Mouse (Mus musculus): ENCODE results near the gene Syt14. TPM values are rescaled to one million over a fixed set of nuclear protein-coding genes. Genes with fewer than 3 reads are reported as not detected.

Syt14 gene
- total and polyA plus RNA-seq, 2 experiments from 2014 or later, result 5.6 to 11.8 TPM

DNA sequence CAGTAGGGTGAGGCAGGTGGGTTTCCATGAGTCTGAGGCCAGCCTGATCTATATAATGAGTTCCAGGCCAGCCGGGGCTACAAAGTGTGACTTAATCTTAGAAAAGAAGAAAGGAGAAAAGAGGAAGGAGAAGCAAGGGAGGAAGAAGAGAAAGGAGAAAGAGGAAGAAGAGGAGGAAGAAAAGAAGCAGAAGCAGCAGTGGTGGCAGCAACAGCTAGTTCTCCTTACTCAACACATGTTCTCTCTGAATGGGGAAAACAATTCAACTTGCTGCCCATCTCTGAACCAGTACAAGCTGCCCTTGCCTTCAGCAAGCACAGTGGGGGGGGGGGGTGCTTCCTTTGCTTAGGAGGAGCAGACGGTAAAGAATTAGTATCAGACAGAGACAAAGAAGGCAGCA is 96.5 kb downstream of the Syt14 start:
- DNase-seq (ENCODE audit: low spot score) (no peak), ATAC-seq (ENCODE audit: low FRiP score) (no peak)
- Histone ChIP-seq H3K4me1 (ENCODE audit: insufficient read depth, low read length) (no peaks in the 10 kb centered on the region), H3K27ac (ENCODE audit: low read depth, low read length) (no peak overlapping the region), H3K36me3 (ENCODE audit: insufficient read depth, low read length) (no peaks in the 10 kb centered on the region), H3K9ac (replicated peaks; ENCODE audit: low read length, poor library complexity, severe bottlenecking) (no peak overlapping the region), H3K4me3 (ENCODE audit: low read depth, low read length) (no peak overlapping the region), H3K27me3 (ENCODE audit: insufficient read depth, low read length) (no peaks in the 10 kb centered on the region), H3K4me2 (ENCODE audit: low read depth, low read length, poor library complexity, severe bottlenecking) (no peak overlapping the region), H3K9me3 (ENCODE audit: low read length) (no peaks in the 10 kb centered on the region)
- no peak for TF ChIP-seq CTCF (IDR thresholded peaks at IDR 0.05)
- WGBS, result 47% methylated on average over 2 of the region's 2 CpGs

DNA sequence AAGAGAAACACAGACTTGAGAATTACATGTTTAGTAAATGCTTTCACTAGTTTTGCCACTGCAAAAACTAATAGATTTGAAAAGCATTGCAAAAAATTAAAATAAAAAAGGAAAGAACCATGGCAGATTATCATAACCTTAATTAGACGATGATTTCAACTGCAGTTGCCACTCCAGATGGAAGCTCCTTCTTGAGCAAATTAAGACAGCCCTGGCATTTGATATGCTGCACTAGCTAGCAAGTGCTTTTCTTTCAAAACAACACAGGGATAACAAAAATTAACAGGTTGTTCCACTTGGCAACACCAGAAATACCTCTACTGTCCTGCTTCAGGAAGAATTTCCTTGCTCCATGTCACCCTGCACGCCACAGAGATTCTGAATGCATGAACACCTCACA is 97.6 kb downstream of the Syt14 start:
- no peak overlapping the region for H3K4me2 ChIP-seq (ENCODE audit: low read depth, low read length, poor library complexity, severe bottlenecking)
- TF ChIP-seq CTCF (IDR thresholded peaks at IDR 0.05), result no peak
- H3K36me3 ChIP-seq (ENCODE audit: insufficient read depth, low read length), result no peaks in the 10 kb centered on the region
- no peak for ATAC-seq (ENCODE audit: low FRiP score)
- WGBS, result 92% methylated on average over 2 of the region's 2 CpGs
- H3K4me3 ChIP-seq (ENCODE audit: low read depth, low read length), result no peak overlapping the region
- H3K9me3 ChIP-seq (ENCODE audit: low read length), result no peaks in the 10 kb centered on the region
- H3K9ac ChIP-seq (replicated peaks; ENCODE audit: low read length, poor library complexity, severe bottlenecking), result no peak overlapping the region
- no peak overlapping the region for H3K27ac ChIP-seq (ENCODE audit: low read depth, low read length)
- H3K27me3 ChIP-seq (ENCODE audit: insufficient read depth, low read length), result no peaks in the 10 kb centered on the region
- no peaks in the 10 kb centered on the region for H3K4me1 ChIP-seq (ENCODE audit: insufficient read depth, low read length)
- no peak for DNase-seq (ENCODE audit: low spot score)

DNA sequence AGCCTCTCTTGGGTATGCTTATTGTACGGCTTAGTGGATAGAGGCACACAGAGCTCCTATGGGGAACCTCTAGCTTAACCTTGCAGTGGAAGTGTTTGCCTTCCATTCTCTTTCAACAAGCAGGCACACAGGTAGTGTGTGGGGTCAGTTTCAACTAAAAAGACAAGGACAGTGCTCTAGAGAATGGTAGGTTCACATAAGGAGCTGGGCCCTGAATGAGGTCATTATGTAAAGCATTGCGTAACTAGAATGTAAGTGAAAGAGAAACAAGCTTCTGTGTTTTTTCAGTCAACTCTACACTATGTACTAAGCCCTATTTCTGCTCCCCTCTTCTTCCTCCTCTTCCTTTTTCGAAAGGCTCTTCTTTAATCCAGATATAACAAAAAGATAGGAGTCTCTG is 103.8 kb downstream of the Syt14 start:
- 90% methylated on average over 3 of the region's 3 CpGs for WGBS
- Histone ChIP-seq H3K27ac (ENCODE audit: low read depth, low read length) (no peak overlapping the region), H3K9me3 (ENCODE audit: low read length) (no peaks in the 10 kb centered on the region), H3K27me3 (ENCODE audit: insufficient read depth, low read length) (no peaks in the 10 kb centered on the region), H3K9ac (replicated peaks; ENCODE audit: low read length, poor library complexity, severe bottlenecking) (no peak overlapping the region), H3K4me1 (ENCODE audit: insufficient read depth, low read length) (no peaks in the 10 kb centered on the region), H3K4me3 (ENCODE audit: low read depth, low read length) (no peak overlapping the region), H3K4me2 (ENCODE audit: low read depth, low read length, poor library complexity, severe bottlenecking) (no peak overlapping the region), H3K36me3 (ENCODE audit: insufficient read depth, low read length) (no peaks in the 10 kb centered on the region)
- TF ChIP-seq CTCF (IDR thresholded peaks at IDR 0.05), result no peak
- DNase-seq (ENCODE audit: low spot score), result no peak
- ATAC-seq (ENCODE audit: low FRiP score), result no peak

DNA sequence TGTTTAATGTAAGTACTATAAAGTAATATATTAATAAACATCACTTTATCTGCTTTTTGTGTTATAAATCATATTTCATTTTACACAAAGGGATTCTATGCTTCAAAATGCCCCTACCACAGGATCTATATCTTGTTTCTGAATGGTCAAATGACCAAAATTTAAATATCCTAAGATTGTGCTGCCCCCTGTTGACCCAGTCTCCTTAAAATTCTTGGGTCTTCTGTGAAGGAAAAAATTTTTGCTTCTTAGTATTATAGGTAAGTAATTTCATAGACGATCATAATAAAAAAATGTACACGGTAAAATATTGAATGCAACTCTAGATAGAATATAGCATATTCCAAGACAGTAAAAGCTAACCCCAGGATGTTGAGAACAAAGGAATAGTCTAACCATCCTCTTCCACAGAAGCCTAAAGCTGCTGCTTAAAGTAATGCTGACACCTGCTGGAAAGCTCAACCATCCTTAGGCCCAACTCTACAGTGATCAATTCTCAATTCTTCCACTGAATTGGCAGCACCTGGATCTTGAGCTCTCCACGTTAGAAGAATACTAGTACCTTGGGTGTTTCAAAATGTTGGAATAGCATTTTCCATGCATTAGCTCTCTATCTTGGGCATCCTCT is 123.4 kb downstream of the Syt14 start:
- no peaks in the 10 kb centered on the region for H3K4me1 ChIP-seq (ENCODE audit: insufficient read depth, low read length)
- WGBS, result 65% methylated on average over 3 of the region's 3 CpGs
- no peaks in the 10 kb centered on the region for H3K36me3 ChIP-seq (ENCODE audit: insufficient read depth, low read length)
- no peak overlapping the region for H3K27ac ChIP-seq (ENCODE audit: low read depth, low read length)
- peak; percentile 60 for TF ChIP-seq CTCF (IDR thresholded peaks at IDR 0.05)
- H3K4me3 ChIP-seq (ENCODE audit: low read depth, low read length), result no peak overlapping the region
- no peak overlapping the region for H3K4me2 ChIP-seq (ENCODE audit: low read depth, low read length, poor library complexity, severe bottlenecking)
- H3K9me3 ChIP-seq (ENCODE audit: low read length), result no peaks in the 10 kb centered on the region
- ATAC-seq (ENCODE audit: low FRiP score), result no peak
- peak; percentile 42 for DNase-seq (ENCODE audit: low spot score)
- no peak overlapping the region for H3K9ac ChIP-seq (replicated peaks; ENCODE audit: low read length, poor library complexity, severe bottlenecking)
- no peaks in the 10 kb centered on the region for H3K27me3 ChIP-seq (ENCODE audit: insufficient read depth, low read length)

DNA sequence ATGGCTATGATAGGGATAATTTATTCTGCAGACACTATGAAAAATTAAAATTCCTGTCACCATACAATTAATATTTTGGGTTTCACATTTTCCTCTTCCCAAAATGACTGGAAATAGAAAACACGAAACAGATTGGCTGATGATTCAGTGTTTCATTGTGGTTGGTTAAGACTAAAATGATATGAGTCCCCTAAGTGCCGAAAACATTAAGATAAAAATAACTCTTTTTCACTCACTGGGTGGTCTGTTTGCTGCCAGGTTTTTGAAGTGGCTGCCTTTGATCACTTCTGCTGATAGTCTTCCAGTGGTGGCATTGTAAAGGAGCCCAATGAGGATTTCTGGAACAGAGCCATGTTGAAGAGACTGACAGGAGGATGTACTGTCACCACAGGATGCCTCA is 134.1 kb downstream of the Syt14 start:
- DNase-seq (ENCODE audit: low spot score), result no peak
- Histone ChIP-seq H3K9me3 (ENCODE audit: low read length) (no peaks in the 10 kb centered on the region), H3K4me3 (ENCODE audit: low read depth, low read length) (no peak overlapping the region), H3K9ac (replicated peaks; ENCODE audit: low read length, poor library complexity, severe bottlenecking) (no peak overlapping the region), H3K4me2 (ENCODE audit: low read depth, low read length, poor library complexity, severe bottlenecking) (no peak overlapping the region), H3K27ac (ENCODE audit: low read depth, low read length) (no peak overlapping the region), H3K36me3 (ENCODE audit: insufficient read depth, low read length) (peaks cover 3% of the 10 kb centered on the region), H3K4me1 (ENCODE audit: insufficient read depth, low read length) (no peaks in the 10 kb centered on the region), H3K27me3 (ENCODE audit: insufficient read depth, low read length) (no peaks in the 10 kb centered on the region)
- WGBS, result 62% methylated on average over 2 of the region's 2 CpGs
- TF ChIP-seq CTCF (IDR thresholded peaks at IDR 0.05), result no peak
- ATAC-seq (ENCODE audit: low FRiP score), result no peak

DNA sequence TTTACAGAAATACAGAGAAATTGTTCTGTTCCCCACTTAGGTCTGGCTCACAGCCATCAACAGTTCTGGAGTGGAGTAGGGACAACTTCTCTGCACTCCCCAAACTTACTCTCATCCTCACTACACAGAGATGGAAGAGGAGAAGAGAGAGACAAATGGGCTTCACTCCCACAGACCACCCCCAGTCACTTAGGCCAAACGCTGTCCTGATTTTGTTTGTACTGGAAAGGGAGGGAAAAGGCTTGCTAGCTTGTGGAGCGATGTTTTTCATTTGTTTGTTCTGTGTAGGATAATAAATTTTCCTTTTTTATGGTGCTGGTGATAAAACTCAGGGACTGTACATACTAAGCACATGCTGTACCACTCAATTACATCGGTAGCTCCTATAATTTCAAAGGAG is 134.7 kb downstream of the Syt14 start:
- no peak for ATAC-seq (ENCODE audit: low FRiP score)
- WGBS, result 86% methylated on average over 3 of the region's 3 CpGs
- TF ChIP-seq CTCF (IDR thresholded peaks at IDR 0.05), result no peak

More for the DNA sequence above, 134.7 kb downstream of the Syt14 start:
- H3K4me3 ChIP-seq (ENCODE audit: low read depth, low read length), result no peak overlapping the region
- no peak for DNase-seq (ENCODE audit: low spot score)
- H3K4me2 ChIP-seq (ENCODE audit: low read depth, low read length, poor library complexity, severe bottlenecking), result no peak overlapping the region
- no peaks in the 10 kb centered on the region for H3K9me3 ChIP-seq (ENCODE audit: low read length)
- H3K36me3 ChIP-seq (ENCODE audit: insufficient read depth, low read length), result peaks cover 8% of the 10 kb centered on the region
- no peak overlapping the region for H3K27ac ChIP-seq (ENCODE audit: low read depth, low read length)
- H3K27me3 ChIP-seq (ENCODE audit: insufficient read depth, low read length), result no peaks in the 10 kb centered on the region
- H3K9ac ChIP-seq (replicated peaks; ENCODE audit: low read length, poor library complexity, severe bottlenecking), result no peak overlapping the region
- no peaks in the 10 kb centered on the region for H3K4me1 ChIP-seq (ENCODE audit: insufficient read depth, low read length)
